Mouse (Mus musculus) myocyte (in vitro differentiated cells): ENCODE data around the gene Moxd1.

Experiments used
- POLR2A ChIP-seq: IDR thresholded peaks from one replicate; pipeline ENCODE4 v1.6.1; 2011; ENCODE audit warnings: low read depth, mild to moderate bottlenecking, control low read depth, moderate library complexity; ENCODE audit not compliant: insufficient read length
- TCF12 ChIP-seq: IDR thresholded peaks from one replicate; pipeline ENCODE4 v1.6.1; 2011; ENCODE audit warnings: mild to moderate bottlenecking, control low read depth; ENCODE audit not compliant: poor library complexity, insufficient read depth, severe bottlenecking

DNA sequence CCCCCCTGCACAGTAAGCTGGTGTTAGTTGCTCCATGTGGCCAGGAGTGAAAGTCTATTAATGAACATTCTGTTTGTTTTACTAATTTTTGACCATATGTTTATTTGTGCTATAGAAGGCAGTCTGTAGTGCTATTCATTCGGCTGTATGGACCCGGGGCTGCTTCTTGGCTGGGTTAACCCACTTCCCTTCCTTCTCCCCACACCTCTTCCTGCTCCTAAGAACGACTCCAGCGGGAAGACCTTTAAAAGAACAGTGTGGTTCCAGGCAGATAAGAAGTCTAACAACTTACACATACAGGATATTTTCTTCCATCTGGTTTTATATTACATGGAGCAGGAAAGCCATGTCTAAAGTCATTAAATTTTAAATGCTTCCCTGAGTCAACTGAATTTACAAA lies 73.3 kb downstream of the Moxd1 start:
- no peak for TF ChIP-seq TCF12
- TF ChIP-seq POLR2A = no peak
